Mouse (Mus musculus) frontal cortex, adult 2 months (tissue): Measurements from ENCODE around the gene Cxcl17. TPM values are rescaled to one million over a fixed set of nuclear protein-coding genes. Genes with fewer than 3 reads are reported as not detected.
A peak's percentile ranks its signal among the peaks of the same experiment; 100 is the strongest.

Source experiments
- DNase-seq, 2 experiments: peaks; one replicate each; pipeline ENCODE4 v3.0.0; 2022; ENCODE audit warnings: low spot score in 1 of 2; ENCODE audit errors: extremely low spot score in 1 of 2
- polyA plus RNA-seq: library from polyadenylated mRNA; depleted of rRNA; stranded (reverse); fragments of >200 nt; gene quantifications from 2 replicates; pipeline ENCODE4 v1.2.3, GENCODE M21; 2012; rRNA removed

The Cxcl17 gene
- polyA plus RNA-seq, 1 experiment, result not detected

DNA sequence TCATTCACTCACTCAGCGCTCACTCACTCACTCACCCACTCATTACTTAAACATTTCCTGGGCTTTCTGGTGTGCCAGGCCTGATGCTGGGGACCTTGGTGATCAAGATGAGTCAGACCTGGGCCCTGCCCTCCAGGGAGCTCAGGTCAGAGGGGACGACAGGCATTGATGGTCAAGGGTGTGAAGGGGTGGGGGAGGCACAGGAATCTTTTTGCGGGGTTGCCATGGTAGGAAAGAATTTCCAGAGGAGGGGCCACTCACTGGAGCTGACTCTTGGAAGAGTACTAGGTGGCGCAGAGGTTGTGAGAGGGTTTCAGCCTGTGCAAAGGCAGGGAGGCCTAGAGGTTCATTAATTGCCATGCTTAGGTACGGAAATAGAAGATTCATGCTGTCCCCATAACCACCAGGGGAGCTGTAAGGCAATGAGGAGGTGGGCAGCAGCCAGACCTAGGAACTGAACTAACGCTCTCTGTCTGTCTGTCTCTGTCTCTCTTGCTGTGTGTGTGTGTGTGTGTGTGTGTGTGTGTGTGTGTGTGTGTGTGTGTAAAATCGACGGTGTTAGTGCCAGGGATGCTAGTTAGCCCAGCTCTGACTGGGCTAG lies 35.5 kb downstream of the Cxcl17 start:
- DNase-seq, result no peak

DNA sequence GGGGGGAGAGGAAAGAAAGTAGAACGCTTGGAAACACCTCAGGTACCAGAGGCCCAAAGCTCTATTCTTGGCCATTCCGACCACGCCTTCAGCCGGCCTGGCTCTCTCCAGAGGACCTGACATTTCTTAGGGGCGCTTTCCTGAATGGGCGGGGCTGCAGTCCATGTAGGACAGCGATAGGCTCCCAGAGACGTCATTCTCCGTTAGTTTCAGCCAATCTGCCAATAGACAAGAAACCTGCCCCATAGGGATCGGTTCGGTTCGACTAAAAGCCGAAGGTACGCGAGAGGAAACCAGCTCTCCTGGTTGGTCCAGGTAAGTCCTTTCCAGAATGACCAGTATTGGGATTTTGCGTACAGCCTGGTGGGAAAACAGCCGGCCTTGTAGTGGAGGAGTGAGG lies 36.1 kb downstream of the Cxcl17 start:
- peak; percentile 90 to 97 for DNase-seq

DNA sequence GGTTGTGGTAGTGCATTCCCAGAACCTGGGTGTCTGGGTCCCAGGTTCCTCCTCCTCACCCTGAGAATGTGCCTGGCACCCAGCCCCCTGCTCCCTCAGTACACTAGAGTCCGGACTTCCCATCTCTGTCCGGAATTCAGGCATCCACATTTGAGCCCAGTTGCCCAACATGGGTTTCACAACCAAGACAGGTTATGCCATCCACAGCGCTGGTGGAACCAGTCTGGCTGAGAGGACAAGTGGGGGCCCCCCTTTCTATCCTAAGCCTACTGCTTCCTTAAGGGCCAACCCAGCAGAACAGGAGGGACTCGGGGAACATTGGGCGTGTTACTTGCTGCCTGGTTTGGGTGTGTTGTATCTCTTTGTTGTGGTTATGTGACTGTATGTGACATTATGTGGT lies 40.2 kb downstream of the Cxcl17 start:
- DNase-seq, result no peak

DNA sequence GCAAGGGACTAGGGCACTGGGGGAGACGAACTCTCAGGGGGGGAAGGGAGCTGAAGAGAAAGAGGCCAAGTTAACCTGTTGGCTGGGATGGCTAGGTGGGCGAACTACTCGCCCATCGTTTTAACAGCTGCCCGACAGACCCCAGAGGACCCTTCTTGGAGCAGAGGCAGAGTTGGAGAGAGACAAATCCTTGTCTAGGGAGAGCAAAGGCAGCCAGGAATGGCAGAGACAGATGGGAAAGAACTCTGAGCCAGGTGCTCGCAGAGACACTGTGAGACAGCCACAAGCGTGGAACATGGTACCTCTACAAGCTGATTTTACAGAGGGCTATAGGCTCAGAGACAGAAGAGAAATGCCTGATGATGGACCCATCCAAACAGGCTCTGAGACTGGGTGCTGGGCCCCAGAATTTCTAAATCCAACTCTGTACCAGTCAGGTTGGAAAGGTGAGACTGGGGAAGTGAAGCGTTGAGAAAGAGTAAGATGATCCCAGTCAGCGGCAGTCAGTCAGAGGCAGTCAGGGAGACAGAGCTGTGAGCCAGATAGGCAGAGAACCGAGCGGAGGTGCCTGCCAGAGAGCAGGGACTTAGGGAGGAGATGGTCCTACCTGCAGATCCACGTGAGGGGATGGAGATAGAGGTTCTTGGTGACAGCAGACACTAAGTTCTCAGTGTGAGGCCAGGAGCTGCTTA lies 43.5 kb downstream of the Cxcl17 start, which contains the start of gene Cnfn:
Gene Cnfn (minus strand): TSS at position 667 of the 692 bp plus-strand sequence.
- DNase-seq, result no peak

DNA sequence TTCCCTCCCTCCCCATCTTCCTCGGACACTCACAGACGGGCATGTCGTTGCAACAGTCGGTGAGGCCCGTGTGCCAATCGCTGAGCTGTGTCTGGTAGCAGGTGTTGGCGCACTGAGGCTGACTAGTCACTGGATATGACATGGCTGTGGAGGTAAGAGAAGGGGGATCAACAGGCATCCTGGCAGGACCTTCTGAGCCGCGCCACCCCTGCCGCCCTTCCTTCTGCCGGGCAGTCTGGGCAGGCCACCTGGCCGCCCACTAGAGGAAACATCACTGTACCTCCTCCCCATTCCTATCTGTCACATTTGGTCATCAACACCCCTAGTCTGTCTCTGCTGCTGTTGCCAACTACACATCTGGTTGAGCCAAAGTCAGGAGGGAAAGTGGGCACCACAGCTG lies 44.4 kb downstream of the Cxcl17 start:
- no peak for DNase-seq

DNA sequence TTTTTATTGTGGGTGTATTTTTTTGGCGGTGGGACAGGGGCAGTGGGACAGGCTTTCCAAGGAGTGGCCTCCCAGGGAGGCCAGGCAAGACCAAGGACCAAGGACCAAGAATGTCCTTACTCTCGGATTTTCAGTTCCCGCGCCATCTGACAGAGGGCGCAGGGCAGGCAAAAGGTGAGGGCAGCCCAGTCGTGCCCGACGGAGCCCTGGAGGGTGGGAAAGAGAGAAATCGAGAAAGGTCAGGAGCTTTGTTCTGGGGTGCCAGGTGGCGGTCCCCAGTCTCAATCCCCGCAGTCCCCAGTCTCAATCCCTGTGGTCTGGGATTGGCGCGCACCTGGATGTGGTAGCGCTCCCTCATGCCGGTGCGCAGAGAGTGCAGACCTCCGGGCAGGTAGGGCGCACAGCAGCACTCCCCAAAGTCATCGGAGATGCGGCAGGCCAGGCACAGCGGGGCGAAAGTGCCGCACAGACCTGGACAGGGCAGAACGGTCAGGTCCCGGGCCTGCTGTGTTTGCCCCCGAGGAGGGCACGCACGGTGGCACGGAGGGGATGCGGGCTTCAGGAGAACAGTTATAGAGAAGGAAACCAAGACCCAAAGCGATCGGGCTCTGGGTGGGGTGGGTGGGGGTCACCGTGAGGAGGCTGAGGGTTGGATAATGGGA lies 44.9 kb downstream of the Cxcl17 start:
- DNase-seq, result no peak

DNA sequence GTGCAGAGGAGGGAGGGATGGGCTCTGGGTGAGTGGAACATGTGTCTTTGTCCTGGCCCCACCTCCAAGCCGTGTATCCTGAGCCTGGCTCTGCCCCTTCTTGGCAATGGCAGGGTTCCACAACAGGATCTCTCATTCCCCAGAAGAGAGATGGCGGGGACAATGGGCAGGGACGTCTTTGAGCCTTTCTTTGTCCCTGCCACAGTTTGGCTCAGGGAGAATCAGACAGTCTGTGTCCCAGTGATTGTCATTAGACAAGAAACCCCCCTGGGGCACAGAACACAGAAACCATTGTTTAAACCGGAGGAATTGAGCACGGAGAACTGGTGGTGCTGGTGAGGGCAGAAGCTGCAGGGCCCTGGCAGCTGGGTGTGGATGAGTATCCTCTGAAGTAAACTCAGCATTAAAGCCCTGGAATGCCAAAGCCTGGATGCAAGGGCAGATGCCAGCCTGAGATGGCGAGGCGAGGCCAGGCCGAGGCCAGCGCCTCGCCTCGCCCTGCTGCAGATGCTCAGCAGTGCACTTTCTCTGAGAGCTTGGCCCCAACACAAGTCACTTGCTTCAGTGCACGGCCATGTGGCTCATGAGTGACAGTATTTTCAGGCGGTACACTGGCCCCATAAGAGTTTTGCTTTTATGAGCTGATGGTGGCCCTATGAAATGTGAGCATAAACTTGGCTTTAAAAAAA lies 46.6 kb downstream of the Cxcl17 start:
- DNase-seq, result no peak

DNA sequence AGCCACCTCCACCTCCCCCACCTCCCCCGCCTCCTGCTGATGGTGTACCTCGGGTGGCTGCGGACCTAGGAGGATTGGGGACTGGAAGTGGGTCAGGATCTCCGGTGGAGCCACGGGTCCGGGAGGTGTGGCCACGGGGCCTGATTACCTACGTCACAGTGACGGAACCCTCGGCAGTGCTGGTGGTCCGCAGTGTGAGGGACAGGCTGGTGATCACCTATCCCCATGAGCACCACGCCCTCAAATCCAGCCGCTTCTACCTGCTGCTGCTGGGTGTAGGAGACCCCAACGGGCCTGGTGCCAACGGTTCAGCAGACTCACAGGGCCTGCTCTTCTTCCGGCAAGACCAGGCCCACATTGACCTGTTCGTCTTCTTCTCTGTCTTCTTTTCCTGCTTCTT lies 49.1 kb downstream of the Cxcl17 start:
- DNase-seq, result no peak

DNA sequence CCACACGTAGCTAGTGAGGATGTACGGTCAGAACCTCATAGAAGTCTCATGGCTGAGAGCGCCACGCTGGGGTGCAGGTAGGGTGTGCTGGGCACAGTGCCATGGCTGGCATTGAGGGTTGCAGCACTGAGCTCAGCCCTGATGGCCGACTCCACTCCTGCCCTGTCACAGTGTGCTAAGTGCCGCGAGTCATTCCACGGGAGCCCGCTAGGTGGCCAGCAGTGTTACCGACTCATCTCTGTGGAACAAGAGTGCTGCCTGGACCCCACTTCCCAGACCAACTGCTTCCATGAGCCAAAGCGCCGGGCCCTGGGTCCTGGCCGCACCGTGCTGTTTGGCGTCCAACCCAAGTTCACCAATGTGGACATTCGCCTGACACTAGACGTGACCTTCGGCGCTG lies 49.5 kb downstream of the Cxcl17 start:
- DNase-seq, result no peak

DNA sequence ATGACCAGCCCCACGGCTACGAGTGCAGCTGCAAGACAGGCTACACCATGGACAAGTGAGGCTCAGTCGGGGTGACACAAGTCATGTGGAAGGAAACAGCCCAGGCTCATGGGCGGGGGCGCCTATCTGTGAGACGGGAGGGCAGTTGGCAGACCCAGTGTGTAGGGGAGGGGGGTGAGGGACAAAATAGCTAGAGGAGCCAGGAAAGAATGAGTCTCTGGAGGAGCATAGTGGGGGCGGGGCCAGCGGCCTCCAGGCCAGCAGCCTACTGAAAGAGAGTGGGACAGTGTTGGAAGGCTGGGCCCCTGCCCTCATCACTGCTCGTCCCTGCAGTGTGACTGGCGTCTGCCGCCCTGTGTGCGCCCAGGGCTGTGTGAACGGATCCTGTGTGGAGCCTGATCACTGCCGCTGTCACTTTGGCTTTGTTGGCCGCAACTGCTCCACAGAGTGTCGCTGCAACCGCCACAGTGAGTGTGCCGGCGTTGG lies 53.9 kb downstream of the Cxcl17 start:
- DNase-seq, result no peak

Other genes starting within 250 kb of the Cxcl17 start
- gene Pou2f2, start 233.2 kb downstream of the Cxcl17 start, polyA plus RNA-seq, result 11.5 and 12.2 TPM in 2 replicates
- gene Dedd2, start 192.3 kb downstream of the Cxcl17 start, polyA plus RNA-seq, result 21.6 and 22.2 TPM in 2 replicates
- 7.5 and 7.7 TPM in 2 replicates for gene Zfp526, start 191.5 kb downstream of the Cxcl17 start, polyA plus RNA-seq
- 241 and 244 TPM in 2 replicates for gene Gsk3a, start 175.0 kb downstream of the Cxcl17 start, polyA plus RNA-seq
- 38.9 TPM in 2 replicates for gene Erf, start 162.1 kb downstream of the Cxcl17 start, polyA plus RNA-seq
- gene Cic, start 145.2 kb downstream of the Cxcl17 start, polyA plus RNA-seq, result 92.4 and 104 TPM in 2 replicates
- gene Pafah1b3, start 114.9 kb downstream of the Cxcl17 start, polyA plus RNA-seq, result 33.5 and 43.0 TPM in 2 replicates
- 0.17 and 0.28 TPM in 2 replicates for gene Prr19, start 111.5 kb downstream of the Cxcl17 start, polyA plus RNA-seq
- 74.6 and 90.4 TPM in 2 replicates for gene Tmem145, start 106.8 kb downstream of the Cxcl17 start, polyA plus RNA-seq
- 65.2 and 67.0 TPM in 2 replicates for gene Megf8, start 95.7 kb downstream of the Cxcl17 start, polyA plus RNA-seq
- gene Cnfn, start 43.2 kb downstream of the Cxcl17 start, polyA plus RNA-seq, result not detected in 2 replicates
- 9.9 and 12.5 TPM in 2 replicates for gene Lipe, start 14.2 kb downstream of the Cxcl17 start, polyA plus RNA-seq
- 4.2 and 4.9 TPM in 2 replicates for gene Ceacam1, start 64.7 kb upstream of the Cxcl17 start, polyA plus RNA-seq
- 0.16 and 0.21 TPM in 2 replicates for gene Ceacam2, start 127.0 kb upstream of the Cxcl17 start, polyA plus RNA-seq
- 0.15 and 0.36 TPM in 2 replicates for gene Erich4, start 203.0 kb upstream of the Cxcl17 start, polyA plus RNA-seq
- gene Dmac2, start 206.5 kb upstream of the Cxcl17 start, polyA plus RNA-seq, result 78.7 and 82.1 TPM in 2 replicates
- gene B3gnt8, start 213.8 kb upstream of the Cxcl17 start, polyA plus RNA-seq, result 0.95 and 1.1 TPM in 2 replicates
- 67.9 and 71.9 TPM in 2 replicates for gene Bckdha, start 246.1 kb upstream of the Cxcl17 start, polyA plus RNA-seq
- 33.9 TPM in 2 replicates for gene Exosc5, start 246.3 kb upstream of the Cxcl17 start, polyA plus RNA-seq